Mouse (Mus musculus) gastrocnemius, postnatal 25 days (tissue): ENCODE results near the gene Chst13. TPM values are rescaled to one million over a fixed set of nuclear protein-coding genes. Genes with fewer than 3 reads are reported as not detected.

Experiments
- DNase-seq: peaks from one replicate; pipeline ENCODE4 v3.0.0; 2022
- long read RNA-seq, 2 experiments: library from polyadenylated mRNA; stranded (forward); transcript quantifications; one replicate each; pipeline ENCODE4 v2.0.0; 2021
- total RNA-seq, 2 experiments: library from RNA; stranded (reverse); gene quantifications; 1 replicate in 1 of 2; 2 replicates in 1 of 2; pipeline ENCODE4 v1.2.3; 2021

The Chst13 gene
- total RNA-seq, result under 1 TPM in 1 of 2 experiments, not detected in 1; 0.38 TPM
- long read RNA-seq, experiment 1, result 0 reads
- long read RNA-seq, experiment 2, result 0 reads

DNA sequence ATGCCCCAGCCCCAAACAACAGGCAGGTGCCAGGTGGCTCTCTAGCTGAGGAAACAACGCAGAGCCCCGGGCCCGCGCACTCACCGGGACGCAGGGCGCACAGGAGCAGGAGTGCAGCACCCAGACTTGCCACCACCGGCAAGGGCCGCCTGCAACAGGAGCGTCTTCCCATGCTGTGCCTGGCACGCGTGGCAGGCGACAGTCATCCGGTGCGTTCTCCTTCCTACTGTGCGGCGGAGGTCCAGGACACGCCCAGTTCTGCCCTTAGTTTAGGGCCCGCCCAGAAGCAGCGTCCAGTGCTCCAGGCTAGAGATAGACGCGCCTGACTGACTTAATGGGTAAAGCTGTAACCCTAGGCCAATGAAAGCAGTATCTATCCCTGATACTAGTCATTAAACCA is at the start of gene Chst13:
Gene Chst13 (minus strand): TSS at position 195 of the 400 bp plus-strand sequence.
- DNase-seq, result peak; percentile 26

DNA sequence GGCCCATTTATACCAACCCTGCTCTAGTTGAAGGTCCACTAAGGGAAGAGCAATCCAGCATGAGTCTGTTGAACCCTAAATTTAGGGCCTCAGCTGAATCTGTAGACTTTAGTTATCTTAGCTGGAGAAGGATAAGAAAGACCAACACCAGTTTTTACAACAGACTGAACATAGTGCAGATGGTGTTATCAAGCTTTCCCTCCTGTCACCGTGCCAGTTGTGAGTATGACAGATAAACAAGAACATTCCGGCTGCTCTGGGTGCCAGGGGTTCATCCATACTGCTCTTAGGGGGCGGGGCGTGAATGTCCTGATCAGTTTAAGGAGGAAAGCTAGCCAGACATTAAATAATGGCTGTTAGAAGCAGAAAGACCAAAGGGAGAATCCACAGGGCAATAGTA is 49.7 kb upstream of the Chst13 start:
- no peak for DNase-seq

DNA sequence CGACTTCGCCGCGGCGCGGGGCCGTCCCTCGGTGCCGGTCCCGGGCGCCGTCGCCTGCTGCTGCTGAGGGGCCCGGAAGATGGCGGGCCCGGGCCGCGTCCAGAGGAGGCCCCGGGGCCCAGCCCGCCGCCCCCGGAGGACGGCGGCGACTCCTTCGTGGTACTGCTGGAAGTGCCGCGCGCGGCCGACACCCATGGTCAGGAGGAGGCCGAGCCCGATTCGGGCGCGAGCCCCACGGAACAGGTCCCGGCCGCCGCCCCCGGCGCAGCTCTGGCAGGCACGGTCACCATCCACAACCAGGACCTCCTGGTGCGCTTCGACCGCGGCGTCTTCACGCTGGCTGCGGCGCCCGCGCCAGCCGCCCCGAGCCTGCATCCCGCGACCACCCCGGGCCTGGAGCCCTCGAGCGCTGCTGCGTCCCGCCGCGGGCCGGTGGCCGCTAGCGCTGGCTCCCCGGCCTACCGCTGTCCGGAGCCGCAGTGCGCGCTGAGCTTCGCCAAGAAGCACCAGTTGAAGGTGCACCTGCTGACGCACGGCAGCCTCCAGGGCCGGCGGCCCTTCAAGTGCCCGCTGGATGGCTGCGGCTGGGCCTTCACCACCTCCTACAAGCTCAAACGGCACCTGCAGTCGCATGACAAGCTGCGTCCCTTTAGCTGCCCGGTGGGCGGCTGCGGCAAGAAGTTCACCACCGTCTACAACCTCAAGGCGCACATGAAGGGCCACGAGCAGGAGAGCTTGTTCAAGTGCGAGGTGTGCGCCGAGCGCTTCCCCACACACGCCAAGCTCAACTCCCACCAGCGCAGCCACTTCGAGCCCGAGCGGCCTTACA is 45.0 kb upstream of the Chst13 start:
- no peak for DNase-seq

DNA sequence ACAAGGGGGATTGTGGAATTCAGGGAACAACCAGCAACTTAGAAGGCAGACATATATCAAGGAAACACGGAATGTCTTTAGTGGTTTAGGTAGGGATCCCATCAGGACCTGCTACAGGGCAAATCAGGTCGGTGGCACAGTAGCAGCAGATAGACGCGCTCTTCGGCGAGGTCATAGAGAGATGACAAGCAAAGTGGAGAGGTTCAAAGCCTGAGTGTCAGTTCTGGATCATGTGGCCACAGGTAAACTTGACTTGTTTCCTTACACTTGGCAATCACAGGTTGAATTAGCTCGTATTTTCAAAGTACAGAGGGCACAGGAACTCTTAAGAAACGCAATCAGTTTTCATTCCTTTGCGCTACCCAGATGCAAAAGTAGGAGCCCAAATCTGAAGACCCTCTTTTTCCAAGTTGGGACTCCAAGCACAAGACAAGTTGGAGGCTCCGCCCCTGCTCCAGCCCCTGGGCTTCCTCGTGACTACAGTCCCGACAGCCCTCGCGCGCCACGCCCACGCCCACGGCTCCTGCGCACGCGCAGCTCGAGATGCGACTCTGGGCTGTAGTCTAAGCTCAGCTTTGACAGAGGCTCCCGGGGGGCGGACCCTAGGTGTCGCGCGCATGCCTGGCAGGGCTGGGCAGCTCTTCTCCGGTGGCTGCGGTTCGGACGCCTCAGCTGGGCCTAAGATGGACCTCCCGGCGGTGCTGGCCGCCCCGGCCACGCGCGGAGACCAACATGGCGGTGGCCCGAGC is 44.2 kb upstream of the Chst13 start, which contains the start of gene Zxdc:
Gene Zxdc (plus strand): TSS at position 517 of the 749 bp plus-strand sequence.
- DNase-seq, result peak; percentile 99

DNA sequence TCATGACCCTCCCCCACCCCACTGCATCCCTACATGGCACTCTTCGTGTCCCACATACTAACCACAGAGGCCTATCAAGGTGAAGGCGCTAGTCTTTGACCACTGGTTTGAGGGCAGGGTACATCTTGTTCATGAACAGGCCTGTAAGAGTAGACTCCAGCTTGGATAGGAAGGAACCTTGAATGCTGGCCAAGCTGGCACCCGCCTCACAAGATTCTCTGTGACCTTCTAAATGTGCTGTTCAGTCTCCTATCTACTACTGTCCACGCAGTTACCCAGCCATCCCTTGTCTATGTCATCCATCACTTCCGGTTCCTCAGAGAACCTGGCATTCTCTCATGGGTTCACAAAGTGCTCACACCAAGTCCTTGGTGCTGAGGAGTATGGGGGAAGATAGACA is 38.3 kb upstream of the Chst13 start:
- no peak for DNase-seq

DNA sequence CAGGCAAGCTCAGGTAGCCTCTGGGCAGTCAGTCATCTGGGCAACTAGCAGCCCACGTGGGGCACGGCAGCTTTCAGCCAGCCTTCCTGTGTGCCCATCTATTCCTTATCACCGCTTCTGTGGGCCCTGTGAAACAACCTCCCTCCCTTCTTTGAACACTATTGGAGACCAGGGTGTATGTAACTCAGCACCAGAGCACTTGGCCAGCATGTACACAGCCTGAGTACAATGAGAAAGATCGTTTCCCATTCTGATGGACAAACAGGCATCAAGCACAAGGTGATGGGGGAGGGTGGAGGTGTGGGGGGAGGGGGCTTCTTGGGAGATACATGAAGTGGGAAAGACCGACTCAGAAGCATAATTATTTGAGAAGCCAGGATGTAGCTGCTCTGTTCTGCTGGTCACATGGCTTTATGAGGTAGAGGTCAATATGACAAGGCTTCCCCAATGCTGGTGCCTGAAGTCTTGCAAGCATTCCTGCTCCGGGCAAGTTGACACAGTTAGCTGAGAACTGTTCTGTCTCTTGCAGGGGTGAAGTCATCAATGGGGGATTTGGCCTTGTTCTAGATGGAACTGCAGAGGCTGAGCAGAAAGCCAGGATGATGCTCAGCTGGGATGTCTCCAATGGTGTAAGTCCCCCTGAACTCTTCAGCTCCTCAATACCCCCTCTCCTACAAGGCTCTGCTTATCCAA is 36.1 kb upstream of the Chst13 start:
- no peak for DNase-seq

DNA sequence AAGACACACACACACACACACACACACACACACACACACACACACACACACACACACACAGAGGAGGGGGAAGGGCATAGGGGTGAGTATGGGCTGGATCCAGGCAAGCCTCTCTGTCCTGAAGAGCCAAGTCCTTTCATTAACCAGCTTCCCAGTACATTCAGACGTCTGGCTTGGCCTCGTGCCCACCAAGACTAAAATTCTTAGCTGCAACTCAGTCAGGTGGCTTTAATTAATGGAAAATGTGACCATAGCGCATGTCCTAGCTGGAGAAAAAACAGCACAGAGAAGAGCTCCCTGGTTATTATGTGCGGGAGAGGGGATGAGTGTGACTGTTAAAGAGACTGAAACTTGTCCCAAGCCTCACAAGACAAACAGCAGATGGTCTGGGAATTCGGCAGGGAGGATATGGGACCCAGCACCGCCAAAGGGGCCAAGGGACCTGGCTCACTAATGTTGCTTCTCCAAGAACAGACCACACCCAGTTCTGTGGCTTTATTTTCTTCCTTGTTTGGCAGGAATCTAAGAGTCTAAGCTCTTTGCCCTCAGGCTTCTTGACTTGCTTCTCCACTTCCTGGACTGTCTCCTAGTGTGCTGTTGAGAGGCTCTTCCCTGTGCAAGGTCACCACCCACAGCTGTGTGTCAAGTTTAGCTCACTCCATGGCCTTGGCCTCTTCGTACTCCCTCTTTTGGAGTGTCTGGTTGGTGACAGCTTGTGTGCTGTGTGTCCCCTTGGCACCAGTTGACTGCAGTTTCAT is 35.2 kb upstream of the Chst13 start:
- peak; percentile 79 for DNase-seq

DNA sequence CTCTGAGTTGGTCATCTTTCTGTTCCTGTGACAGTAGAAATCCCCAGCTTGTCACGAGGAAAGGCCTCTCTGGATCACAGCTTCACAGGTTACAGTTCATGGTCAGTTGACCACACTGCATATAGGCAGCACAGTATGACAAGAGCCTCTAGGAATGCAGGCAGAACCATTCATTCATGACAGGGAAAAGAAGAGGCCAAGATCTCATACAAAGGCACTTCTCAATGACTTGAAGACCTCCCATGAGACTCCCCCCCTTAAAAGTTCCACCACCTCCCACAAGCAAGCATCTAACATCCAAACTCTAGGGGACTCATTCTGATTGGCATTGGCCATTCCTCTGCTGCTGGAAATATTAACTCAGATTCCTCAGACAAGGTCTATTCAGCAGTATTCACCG is 34.5 kb upstream of the Chst13 start:
- DNase-seq, result no peak

DNA sequence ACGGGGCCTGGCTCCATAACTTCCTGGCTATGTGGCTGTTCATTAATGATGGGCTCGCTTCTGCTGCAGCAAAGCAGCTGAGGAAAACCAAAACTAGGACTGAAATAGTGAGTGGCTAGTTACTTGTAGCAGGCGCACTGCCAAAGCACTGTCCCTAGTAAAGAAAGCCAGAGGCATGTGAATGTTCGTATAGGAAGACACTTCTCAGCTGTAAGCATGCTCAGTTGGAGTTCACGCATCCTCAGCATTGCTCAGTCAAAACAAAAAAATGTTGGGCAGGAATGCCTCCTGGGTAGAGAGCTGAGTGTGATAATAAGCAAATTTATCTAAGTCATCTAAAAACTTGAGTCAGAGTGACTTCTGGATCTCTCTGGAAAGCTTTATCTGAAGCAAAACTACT is 33.2 kb upstream of the Chst13 start:
- no peak for DNase-seq

DNA sequence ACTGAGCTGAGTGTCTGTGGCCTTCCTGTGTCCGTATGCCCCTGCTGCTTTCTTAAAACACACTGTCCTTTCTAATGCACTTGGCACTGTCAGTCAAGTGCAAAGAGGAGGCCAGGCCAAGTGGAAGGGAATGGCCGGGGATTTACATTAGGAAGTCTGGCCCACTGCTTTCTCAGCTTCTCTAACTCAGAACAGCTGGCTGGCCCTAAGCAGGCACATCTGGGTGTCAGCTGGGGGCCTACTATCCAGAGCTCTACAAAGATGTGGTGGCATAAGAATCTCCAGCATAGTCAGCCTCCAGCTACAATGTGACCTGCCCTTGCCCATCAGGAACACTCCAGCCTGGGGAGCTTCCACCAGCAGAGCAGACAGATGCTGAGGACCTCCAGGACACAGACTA is 25.0 kb upstream of the Chst13 start:
- no peak for DNase-seq

DNA sequence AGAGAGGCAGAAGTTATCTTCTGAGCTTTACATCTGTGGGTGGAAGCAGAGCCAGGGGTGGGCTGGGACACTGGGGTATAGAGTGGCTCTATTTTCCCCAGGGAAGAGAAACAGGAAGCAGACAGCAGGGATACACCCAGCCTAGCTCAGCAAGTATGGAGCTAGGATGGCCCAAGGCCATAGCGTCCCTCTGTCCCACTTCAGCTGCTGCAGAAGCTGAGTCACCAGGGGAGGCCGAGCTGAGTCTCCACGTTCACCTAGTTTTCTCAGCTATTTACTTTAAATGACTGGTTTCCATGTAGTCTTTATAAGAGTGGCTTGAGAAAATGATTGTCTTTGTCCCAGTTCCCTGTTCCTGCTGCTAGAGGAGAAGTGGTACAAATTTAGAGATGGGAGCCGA is 23.5 kb upstream of the Chst13 start:
- DNase-seq, result no peak

DNA sequence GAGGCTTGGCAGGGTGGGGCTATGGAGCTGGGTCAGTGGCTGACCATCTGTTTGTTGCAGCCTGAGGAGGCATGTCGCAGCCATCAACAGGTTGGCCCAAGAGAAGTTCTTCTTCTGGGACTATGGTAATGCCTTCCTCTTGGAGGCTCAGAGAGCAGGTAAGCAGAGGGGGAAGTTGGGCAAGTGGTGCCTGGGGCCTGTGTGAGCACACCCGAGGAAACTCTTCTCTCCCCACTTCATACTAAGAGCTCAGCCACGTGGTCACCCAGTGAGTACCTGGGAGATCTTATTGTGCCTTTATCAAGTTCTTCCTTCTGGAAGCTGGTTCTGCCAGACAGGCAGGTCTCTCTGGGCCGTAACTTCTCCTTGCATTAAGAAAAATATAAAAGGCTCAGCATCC is 22.2 kb upstream of the Chst13 start:
- DNase-seq, result no peak

DNA sequence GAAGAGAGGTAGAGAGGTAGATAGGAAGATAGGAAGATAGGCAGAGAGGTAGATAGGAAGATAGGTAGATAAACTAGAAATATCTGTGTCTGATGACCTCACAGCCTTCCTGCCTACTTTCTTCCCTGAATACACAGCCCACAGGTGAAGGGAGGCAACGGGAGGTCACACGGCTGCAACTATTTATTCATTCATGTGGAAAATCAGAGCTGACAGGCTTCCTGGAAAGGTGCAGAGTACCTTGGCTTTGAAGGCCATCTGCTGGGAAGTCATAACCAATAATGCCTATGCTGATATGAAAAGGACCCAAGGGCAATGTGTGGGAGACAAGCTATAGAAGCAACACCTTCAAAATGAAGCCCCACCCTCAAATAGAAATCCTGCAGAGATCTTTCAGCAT is 17.4 kb upstream of the Chst13 start:
- DNase-seq, result no peak

DNA sequence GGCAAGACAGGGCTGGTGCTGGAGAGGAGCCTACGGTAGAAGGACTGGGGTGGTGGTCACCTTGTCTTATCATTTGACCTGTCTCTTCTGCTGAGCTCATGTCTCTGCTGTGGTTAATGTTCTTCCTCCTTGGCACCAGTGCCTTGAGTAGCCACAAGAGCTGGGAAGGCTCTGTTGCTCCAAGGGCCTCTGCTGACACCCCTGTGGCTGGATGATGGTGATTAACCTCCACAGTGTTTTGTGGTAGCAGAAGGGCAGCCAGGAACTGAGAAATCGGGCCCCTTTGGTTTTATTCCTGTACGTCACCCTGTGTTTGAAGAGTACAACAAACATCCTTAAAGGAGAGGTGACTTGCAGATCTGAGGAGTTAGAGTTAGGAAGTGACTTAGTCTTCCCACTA is 9.3 kb upstream of the Chst13 start:
- no peak for DNase-seq

DNA sequence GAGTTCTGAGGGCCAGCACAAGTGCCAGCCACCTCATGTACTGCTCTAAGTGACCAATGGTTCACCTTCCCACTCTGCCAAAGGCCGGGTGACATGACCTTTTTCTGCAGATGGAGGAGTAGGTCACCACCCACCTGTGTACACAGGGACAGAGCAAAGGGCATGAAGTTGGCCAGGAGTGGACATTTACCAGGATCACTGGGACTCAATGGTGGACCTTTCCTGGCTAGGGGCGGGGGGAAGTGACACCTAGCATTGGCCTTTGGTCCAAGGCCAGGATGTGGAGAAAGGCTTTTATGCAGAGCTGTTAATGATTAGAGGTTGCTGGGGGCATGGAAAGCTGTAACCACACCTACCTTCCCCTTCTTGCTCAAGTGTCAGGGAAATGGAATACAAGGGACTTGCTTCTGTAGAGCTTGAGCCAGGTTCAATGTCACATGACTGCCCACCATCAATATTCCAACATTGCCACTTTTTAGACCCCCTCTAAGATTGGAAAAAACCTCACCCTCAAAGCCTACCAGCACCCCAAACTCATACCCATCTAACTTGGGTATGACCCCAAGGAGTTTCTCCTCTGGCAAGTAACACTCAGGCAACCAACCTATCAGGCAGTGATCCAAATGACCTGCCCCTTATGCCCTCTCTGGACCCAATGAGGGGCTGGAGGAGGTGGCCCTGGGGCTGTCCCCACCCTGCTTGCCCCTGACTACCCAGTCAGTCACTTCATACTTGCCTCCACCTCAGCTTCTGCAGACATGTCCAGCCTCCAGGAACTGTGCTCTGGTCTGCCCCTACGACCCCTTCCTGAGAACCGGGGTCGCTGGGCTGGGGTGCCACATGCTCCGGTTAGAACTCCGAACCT is 7.8 kb upstream of the Chst13 start, which contains the start of gene Uroc1:
Gene Uroc1 (plus strand): TSS at position 724 of the 865 bp plus-strand sequence.
- DNase-seq, result no peak

DNA sequence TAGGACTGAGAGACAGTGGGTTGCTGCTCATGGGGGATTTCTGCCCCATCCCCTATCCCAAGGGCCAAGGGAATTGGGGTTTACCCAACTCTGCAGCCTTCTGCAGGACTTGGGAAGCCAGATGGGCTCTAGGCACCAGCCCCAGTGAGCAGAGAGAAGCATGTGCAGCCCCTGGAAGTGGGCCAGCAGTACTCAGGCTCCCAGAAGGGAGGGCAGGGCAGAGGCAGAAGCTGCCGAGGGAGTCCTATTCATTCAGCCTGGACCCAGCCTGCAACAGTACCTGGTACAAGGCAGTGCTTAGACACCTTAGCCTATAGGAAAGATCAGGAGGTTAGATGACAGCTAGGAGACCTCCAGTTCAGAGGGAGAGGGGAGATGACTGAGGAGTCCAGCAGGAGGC is 5.0 kb upstream of the Chst13 start:
- DNase-seq, result peak; percentile 34

DNA sequence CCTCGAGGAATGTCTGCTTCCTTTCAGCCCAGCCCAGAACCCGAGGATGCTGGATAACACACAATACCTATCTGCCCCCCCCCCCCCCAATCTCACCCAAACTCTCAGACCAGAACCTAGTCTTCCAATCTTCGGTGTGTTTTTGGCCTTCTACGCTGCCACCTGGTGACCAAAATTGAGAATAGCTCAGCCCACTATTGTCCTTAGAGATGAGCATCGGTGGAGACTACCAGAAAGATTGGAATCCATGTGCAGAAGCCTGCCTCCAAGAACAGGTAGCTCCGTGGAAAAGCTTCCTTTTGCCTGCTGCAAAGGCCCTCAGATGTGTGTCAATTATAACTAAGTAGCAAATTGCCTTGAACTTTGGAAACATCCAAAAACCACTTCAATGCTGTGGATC is 2.7 kb upstream of the Chst13 start:
- no peak for DNase-seq

DNA sequence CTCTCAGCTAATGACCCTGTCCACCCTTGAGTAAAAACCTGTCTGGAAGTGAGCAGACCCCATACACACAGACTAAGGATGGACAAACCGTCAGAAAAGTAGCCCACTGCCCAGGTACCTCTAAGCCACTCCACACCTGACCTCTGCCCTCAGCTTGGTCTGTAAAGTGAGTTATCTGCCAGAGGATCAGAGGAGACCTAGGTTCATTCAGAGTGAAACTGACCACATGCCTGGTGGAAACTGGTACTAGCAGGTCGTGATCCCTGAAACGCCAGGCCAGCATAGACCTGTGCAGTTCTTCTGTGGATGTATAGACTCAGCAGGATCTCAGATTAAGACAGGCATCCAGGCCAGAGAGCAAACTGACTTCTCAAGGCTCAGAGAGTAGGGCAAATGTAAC is 522 bp downstream of the Chst13 start:
- DNase-seq, result no peak

DNA sequence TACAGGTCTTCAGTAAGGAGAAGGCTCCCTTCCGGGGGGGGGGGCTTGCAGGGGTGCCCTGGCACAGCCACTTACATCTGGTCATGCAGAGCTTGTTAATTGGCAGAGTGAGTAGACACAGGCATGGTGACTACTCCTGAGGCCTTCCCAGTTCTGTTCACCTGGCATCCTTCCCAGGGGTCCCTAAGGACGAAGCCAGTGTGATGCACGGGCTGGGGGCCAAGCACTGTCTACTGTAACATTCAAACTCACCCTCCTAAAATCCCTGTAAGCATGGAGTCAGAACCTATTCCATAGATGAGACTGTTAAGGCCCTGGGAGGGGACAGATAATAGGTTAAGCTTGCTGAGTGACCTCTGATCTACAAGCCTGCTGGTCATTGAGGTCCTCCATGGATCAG is 959 bp downstream of the Chst13 start:
- DNase-seq, result no peak

DNA sequence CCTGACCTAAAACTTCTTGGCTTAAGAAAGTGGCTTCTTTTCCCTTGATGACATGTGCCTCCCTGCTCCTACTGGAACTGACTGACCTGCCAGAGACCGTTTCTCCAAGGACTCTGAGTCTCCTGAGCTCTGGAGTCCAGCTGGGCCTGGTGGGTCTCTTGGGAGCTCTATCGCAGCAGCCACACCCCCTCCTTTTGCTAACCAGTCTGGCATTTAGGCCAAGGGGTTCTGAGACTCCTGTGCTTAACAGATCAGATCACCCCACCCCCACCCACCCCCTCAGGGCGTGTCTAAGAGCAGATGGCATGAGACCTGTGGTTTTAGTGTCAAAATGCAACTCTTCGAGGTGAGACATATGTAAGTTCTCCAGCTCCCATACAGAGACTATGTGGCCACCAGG is 3.2 kb downstream of the Chst13 start:
- DNase-seq, result no peak

DNA sequence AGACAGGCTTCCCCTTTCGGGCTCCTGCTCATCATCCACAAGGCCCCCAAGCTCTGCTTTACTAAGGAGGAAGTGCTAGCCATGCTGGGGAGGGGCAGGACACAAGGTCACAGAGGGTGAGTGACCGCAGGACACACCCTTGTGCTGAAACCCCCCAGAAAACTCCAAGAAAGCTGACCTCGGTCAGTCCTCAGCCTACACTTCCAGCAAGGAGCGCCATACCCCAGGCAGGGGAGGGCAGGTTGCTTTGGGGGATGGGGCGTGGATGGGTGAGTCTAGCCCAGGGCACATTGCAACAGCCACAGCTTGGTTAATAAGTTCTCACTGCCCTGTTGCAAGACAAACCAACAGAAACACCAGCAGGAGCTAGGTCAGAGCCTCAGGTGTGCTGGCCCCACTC is 4.6 kb downstream of the Chst13 start:
- no peak for DNase-seq
